Mouse (Mus musculus): ENCODE data around the gene Tiprl.

DNA sequence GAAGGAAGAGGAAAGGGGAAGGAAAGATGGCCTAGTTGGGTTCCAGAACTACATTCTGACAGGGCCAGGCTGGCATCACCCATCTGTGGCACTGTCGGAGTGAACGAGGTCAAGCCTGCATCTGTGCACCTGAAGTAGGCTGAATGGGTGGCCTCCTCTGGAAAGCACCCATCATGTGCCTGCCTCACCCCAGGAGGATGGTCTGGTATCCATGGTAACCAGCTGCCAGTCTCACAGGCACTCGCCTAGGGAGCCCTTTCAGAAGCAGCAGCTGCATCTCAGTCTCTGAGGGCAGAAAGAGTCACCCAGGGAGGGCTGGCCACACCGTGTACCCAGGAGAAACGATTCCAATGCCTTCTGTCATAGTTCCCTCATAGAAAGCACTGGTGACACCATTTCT lies 49.4 kb downstream of the Tiprl start:
- TF ChIP-seq POLR2A (IDR thresholded peaks at IDR 0.05; ENCODE audit: extremely low read depth, insufficient read depth, low read length) (no peak), CTCF (IDR thresholded peaks at IDR 0.05; ENCODE audit: extremely low read depth, insufficient read depth, low read length) (no peak)

Data from cortical plate, adult 2 months (tissue).